Mouse (Mus musculus): Measurements from ENCODE around the gene Ppbp. TPM values are rescaled to one million over a fixed set of nuclear protein-coding genes. Genes with fewer than 3 reads are reported as not detected.
"Not testable (repeated sequence)": the region's sequence is repeated elsewhere in the genome, so short reads cannot be mapped to it uniquely, and the experiment has no call there.

The Ppbp gene
- total RNA-seq, 4 experiments from 2014 or later = 10.5 to 27.1 (median 17.0) TPM

DNA sequence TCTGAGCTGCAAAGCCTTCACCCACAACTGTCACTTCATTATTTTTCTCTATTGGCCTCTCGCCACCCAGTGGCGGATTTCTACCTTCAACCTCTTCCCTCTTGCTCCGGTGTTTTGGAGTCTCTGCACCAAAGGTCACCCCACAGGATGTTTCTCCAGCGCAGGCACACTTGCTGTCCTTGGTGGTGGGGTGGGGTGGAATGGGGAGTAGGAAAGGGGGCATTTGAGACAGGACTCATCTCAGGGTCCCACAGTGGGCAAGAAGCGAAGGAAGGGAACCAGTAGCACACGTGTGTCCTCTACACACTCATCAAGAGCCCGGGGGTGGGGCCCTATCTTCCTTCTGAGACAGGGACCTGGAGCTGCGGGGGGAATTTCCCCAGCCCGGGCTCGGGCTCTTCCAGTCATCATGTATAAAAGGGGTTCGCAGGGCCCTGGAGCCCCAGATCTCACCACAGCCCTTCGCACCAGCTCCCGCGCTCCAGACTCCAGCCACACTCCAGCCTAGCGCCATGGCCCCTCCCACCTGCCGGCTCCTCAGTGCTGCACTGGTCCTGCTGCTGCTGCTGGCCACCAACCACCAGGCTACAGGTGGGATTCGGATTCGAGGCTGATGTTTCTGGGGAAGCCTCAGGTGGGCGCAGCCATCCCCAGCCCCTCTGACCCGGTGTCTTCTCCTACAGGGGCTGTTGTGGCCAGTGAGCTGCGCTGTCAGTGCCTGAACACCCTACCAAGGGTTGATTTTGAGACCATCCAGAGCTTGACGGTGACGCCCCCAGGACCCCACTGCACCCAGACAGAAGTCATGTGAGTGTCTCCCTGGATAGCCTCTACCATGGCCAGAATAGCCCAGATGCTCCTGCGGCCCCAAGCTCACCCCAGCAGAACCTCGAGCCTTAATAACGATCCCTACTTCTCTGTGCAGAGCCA lies 17.6 kb downstream of the Ppbp start, which contains the start of gene Cxcl3:
Gene Cxcl3 (plus strand): TSS at position 445 of the 930 bp plus-strand sequence.
- DNase-seq (ENCODE audit: low spot score) = no peak

DNA sequence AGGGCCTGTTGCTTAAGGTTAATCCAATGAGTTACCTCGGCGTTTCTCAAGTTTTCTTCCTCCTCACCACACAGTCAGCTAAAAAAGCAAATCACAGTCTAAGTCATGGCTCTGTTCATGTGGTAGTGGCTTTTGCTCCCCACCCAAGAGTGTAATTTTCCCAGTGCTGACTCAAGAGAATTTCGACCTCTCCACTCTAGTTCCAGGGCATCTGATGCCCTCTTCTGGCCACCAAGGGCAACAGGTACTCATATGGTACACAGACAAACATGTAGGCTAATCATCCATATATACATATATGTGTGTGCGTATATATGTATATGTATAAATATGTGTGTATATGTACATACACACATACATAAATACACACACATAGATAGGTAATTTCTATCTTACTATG lies 19.8 kb downstream of the Ppbp start:
- no peak for DNase-seq (ENCODE audit: low spot score)

DNA sequence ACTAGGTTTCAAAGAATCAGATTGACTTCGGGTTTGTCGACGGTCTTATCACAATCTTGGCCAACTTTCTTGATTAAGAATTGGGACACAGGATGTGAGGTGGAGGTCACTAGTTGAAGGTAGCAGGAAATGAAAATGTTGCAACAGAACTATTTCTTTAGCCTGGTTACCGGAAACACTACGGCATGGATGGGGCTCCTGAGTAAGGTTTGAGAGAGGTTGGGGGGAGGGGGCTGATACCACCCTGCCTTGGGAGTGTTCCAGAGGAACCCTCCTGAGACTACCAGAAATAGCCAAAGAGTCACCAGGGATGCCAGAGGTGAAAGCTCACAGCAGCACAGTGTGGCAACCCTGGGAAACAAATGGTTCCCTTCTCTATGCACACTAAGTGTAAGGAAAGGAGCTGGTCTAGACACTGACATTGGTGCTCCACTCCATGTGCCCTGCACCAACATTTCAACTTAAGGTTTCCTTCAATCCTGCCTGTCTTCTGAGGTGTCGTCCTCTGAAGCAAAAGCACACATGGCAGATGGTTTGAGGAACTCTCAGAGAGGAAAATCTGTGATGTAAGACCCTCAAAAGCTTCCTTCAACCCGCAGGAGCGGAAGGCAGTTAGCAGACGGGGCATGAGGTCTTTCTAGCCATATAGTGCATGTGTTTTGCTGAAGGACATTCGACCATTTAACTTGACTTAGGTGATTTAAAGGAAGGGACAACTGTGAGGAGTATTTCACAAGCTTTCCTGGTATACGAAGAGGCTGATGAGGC lies 21.2 kb downstream of the Ppbp start:
- no peak for DNase-seq (ENCODE audit: low spot score)

DNA sequence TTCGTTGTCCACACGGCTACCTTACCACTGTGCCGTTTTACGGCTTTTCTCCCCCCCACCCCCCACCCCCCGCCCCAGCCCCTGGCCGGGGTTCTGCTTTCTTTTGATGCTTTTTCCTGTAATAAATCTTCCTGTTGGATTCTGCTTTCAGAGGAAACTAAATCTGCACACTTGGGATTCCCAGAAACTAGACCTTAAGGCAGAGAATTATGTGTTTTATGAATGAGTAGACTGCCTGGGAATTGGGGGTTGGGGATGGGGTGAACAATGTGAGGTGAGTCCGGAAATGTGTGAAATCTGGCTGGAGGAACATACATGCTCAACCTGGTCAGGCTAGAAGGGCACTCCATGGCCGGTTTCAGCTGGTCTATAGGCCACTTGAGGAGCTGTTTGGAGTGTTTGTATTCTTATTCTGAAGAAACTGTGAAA lies 21.8 kb downstream of the Ppbp start:
- DNase-seq (ENCODE audit: low spot score) = no peak

DNA sequence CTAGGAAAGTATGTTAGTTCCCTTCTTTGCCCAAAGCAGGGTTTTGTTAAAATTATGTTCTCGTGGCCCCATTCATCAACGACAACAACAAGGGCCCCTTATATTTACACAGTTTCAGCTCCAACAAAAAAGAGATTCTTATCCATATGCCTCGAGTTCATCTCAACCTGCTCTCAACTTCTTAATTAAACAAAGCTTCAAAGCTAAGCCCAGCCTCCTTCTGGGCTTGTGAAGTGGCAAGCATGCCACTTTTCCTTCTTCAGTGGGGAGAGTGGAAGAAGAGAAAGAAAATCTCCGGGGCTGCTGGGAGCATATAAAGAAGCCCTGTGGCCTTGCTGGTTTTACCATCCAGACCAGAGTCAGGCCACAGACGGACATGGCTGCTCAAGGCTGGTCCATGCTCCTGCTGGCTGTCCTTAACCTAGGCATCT lies 25.9 kb downstream of the Ppbp start, which contains the start of gene Cxcl15:
Gene Cxcl15 (plus strand): TSS at position 340 of the 431 bp plus-strand sequence.
- DNase-seq (ENCODE audit: low spot score) = no peak

DNA sequence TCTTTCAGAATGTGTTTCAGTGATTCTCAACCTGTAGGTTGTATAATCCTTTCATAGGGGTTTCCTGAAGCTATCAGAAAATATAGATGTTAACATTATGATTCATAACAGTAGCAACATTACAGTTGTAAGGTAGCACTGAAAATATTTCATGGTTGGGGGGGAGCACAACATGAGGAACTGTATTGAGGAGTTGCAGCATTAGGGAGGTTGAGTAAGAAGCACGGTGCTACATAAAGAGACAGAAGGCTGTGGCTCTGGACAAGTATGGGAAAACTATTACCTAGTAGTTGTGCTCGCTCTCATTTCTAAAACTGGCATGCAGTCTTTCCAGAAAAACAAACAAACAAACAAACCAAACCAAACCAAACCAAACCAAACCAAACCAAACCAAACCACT lies 27.1 kb downstream of the Ppbp start:
- not testable (repeated sequence) for DNase-seq (ENCODE audit: low spot score)

DNA sequence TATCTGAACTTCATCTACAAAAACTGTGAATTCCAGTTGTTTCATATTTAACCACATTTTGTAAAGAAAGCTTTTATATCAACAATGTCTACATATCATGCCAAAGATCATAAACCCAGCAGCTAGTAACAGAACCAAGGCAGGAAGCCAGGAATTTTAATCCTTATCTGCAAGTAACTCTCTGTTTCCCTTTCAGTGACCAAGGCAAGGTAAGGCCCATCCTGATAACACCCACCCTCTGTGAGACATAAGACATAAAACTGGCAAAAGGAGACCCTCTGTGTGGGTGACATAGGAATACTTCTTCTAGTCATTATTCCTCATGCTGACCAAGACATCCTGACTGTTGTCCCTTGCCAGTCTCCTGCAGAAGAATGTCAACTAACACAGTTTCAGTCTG lies 36.3 kb downstream of the Ppbp start:
- DNase-seq (ENCODE audit: low spot score) = no peak

DNA sequence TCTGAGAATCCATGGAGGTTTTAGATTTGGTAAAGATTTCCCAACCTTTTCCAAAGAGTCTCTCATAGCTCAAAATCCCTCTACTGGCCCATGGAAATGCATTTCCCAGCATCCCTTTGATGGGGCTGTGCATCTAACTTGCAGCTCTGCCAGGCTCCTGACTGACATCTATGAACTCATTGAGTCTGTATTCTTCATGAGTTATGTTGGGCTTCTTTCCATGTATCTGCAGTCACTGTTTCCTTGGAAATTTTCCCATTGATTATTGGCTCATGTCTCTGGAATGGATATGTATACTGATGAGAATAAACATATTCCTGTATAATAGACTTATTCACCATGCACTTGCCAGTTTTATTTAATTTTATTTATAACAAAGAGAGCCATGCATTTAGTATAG lies 37.7 kb downstream of the Ppbp start:
- no peak for DNase-seq (ENCODE audit: low spot score)

DNA sequence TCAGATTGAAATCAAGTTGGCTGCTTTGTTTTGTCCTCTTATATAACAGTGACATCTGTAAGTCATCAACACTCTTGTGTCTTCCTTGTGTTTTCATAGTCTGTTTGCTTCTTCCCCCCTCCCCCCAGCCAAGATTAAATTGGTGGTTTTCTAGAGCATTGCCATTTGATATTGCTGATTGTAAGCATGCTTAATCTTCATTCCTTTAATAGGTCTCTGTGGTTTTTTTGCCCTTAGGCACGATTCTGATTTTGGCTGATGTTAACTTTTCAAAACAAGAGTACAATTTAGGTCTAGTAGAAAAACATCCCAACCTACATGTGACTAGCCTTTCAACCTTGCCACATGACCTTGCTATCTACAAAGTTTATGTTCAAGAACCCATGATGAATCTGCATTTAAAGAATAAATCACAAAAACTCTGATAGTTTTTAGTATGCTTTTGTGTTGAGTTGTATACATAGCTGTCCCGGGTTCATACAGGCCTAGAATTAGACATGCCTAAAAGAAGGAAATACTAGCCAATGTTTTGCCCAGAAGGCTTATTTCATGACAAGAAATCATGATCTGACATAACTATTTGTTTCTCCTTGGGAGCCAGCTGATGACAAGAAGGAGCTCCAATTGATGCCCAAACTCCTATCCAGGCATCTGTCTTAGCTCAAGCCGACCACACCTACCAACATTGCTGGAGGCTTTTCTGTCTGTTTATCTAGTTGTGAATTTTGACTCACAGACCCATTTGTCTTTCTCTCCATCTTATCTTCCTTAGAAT lies 39.0 kb downstream of the Ppbp start:
- DNase-seq (ENCODE audit: low spot score) = no peak

Small RNA genes within 50 kb of the gene (microRNA-seq; reads per million reads assigned to microRNA genes)
- not detected for gene Gm24322

Other genes starting within 250 kb of the Ppbp start
- gene Afm, start 249.6 kb upstream of the Ppbp start, total RNA-seq (2022) = not detected
- gene 5830473C10Rik, start 207.4 kb upstream of the Ppbp start, total RNA-seq (2022) = not detected
- gene Rassf6, start 127.9 kb upstream of the Ppbp start, total RNA-seq (2022) = not detected
- gene Cxcl5, start 9.2 kb upstream of the Ppbp start, total RNA-seq (2022) = under 1 TPM in 2 of 4 experiments, not detected in 2; 0.14 to 0.16 TPM
- 10 to 100 TPM; 30.1 to 36.7 (median 30.8) TPM for gene Pf4, start 3.9 kb downstream of the Ppbp start, total RNA-seq (2022)
- gene Cxcl3, start 17.6 kb downstream of the Ppbp start, total RNA-seq (2022) = not detected
- not detected for gene Cxcl15, start 26.0 kb downstream of the Ppbp start, total RNA-seq (2022)
- gene Cxcl1, start 122.7 kb downstream of the Ppbp start, total RNA-seq (2022) = 1 to 10 TPM in 2 of 4 experiments, under 1 TPM in 2; 0.38 to 1.3 (median 0.92) TPM
- gene Cxcl2, start 135.4 kb downstream of the Ppbp start, total RNA-seq (2022) = 1 to 10 TPM in 1 of 4 experiments, not detected in 3; 2.3 TPM
- 1 to 10 TPM; 6.8 to 8.8 (median 7.9) TPM for gene Mthfd2l, start 162.6 kb downstream of the Ppbp start, total RNA-seq (2022)